Mouse (Mus musculus) kidney, postnatal 4 days (tissue): ENCODE data around the gene Grk6.

Source experiments
- DNase-seq, 2 experiments: peaks; one replicate each; pipeline ENCODE4 v3.0.0; 2021; ENCODE audit warnings: mixed read lengths in 2 of 2

Grk6 gene

DNA sequence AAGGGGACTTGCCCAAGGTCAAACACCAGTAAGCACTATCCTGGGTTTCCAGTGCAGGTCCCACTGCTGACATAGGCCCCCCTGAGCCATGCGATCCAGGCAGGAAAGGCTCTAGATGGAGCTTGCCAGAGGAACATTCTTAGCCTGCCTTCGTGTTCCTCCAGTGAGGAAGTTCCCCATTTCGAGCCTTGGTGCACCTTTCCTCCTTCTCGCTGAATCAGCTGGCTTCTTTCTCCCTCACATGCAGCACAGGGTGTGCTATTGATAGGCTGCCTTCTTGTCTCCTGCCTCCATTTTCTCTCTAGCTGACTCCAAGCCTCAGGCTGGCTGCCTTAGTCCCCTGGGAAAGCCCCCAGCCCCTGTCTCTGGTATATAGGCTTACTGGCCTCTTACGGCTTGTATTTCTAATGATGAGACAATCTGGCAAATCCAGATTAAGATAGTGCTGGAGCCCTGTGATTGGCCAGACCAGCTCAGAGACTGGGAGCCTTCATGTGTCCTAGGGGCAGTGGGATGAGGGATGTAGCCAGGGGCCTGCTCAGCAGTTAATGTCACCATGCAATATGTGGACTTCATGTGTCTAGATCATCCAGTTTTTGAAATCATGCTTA, 21.1 kb downstream of the Grk6 start:
- DNase-seq, result no peak

DNA sequence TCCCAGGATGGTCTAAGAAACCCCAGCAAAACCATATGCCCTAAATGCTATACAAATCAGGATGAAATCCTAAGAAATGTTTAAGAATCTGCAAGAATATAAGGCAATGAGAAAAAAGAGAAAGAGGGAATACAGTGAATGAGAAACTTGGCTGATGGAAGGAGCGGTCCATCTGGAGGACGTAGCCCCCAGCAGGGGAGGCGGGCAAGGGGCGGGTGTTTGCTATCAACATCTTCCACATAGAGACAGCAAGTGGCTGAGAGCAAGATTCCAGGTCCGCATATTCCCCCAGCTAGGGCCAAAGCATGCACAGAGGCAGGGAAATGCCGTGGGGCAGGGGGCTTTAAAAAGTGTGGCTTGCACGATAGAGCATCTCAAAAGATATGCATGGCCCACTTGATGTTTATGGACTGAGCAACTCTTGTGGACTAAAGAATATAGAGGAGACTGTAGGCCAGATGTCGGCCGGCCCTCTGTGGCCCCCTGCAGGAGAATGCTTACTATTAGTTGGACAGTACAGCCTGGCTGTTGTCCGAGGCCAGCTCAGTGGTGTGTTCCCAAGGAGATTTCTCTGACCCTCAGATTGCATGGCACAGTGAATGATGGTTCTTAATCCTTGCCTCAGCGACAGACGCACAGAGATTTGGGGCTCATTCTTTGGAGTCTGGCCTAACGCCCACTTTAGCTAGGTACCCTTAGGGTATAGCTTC, 24.1 kb downstream of the Grk6 start:
- peak; percentile 75 to 82 for DNase-seq

DNA sequence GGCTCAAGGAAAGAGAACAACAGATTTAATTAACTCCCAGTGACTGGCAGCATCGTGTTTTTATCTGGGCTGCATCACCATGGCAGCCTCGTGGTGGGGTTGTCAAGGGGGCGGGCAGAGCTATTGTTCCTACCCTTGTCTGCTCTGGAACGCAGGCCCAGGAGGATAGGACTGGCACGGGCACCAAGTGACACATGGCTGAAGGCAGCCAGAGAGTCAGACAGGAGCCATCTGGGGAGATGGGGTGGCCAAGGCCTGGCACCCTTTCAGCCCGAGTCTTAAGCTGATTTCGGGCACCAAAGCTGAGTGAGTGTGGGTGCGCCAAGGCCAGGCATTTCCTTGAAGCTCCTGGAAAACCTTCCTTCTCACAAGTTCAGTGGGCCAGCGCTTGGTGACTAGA, 25.5 kb downstream of the Grk6 start:
- DNase-seq, result no peak

DNA sequence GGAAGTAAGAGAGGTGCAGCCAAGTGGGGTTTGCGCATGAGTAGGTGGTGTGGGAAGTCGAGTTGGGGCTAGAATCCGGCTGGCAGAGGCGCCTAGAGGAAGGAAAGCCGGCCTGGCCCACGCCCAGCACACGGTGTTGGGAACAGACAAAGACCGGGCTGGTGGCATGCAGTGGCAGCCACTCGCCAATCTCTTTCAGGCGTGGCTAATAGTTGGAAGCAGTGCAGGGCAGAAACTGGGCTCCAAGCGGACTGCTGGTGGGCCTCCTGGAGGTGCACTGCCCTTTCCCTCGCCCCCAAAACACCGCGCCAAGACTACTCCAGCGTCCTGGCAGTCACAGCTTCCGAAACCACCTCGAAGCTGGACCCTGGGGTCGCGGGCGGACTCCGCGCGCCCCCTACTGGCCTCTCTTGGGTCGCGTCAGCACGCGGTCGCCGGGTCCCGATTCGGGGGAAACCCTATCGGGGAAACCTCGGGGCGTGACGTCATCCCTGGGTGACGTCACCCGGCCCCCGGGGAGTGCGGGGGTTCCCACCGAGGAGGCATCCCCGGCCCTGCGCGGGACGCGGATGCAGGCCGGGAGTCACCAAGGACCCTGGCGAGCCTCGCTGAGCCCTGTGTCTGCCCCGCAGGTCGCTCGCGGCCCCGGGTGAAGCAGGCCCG, 26.4 kb downstream of the Grk6 start:
- peak; percentile 90 to 93 for DNase-seq

DNA sequence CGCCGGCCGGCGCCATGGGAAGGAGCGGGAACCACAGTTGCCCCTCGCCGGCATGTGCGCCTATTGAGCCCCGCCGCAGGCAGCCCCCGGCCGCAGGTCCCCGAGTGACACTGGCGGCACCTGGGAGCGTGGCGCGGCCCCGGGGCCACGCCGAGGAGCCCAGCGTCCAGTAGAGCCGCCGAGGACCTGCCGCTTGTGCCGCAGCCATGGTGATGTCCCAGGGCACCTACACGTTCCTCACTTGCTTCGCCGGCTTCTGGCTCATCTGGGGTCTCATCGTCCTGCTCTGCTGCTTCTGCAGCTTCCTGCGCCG, 26.9 kb downstream of the Grk6 start:
- no peak for DNase-seq

DNA sequence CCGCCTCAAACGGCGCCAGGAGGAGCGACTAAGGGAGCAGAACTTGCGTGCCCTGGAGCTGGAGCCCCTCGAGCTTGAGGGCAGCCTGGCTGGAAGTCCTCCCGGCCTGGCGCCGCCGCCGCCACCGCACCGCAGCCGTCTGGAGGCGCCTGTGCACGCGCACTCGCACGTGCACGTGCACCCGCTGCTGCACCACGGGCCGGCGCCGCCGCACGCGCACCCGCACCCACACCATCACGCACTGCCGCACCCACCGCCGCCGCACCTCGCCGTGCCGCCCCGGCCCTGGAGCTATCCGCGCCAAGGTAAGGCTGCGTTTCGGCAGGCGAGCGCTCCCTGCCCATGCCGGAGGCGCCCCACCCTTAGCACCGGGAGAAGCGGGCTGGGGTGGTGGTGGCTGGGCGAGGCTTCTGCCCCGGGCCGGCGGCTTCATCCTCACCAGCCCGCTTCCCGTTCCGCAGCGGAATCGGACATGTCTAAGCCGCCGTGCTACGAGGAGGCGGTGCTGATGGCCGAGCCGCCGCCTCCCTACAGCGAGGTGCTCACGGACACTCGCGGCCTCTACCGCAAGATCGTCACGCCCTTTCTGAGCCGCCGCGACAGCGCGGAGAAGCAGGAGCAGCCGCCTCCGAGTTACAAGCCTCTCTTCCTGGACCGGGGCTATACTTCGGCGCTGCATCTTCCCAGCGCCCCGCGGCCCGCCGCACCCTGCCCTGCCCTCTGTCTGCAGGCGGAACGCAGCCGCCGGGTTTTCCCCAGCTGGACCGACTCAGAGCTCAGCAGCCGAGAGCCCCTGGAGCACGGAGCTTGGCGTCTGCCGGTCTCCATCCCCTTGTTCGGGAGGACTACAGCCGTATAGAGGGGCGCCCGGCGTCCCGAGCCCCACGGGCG, 27.5 kb downstream of the Grk6 start:
- DNase-seq, result peak; percentile 76 to 83

DNA sequence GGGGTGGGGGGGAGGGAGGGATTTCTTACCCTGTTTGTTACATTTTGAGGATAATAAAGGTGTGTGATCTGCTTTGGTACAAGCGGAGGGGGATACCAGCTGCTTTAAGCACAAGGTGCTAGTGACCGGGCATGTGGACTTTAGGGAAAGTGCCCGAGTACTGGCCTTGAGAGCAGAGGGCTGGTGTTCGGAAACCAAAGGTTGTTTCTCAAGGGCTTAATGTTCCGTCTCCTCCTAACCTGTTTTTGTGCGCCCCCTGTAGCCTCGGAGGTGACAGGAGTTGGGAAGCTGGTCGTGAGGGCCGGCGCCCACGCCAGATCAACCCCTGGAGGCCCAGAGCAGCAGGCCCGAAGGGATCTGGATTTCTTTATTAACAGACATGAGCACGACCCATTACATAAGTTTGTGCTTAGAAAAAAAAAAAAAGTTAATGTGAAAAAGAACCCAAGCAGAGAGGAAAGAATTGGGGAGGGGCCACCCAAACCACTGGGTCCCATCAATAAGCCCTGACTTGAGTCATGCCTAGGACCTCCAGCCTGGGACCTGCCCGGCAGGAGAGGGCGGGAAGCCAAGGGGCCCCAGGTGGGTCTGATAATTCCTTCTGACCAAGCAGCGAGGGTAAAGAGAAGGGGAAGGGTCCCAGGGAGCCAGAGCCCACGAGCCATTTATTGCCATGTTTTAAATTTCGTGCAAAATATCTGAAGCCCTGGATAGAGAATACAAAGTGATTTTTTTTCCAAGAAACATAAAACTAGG, 28.4 kb downstream of the Grk6 start:
- DNase-seq, result peak; percentile 59 to 68

DNA sequence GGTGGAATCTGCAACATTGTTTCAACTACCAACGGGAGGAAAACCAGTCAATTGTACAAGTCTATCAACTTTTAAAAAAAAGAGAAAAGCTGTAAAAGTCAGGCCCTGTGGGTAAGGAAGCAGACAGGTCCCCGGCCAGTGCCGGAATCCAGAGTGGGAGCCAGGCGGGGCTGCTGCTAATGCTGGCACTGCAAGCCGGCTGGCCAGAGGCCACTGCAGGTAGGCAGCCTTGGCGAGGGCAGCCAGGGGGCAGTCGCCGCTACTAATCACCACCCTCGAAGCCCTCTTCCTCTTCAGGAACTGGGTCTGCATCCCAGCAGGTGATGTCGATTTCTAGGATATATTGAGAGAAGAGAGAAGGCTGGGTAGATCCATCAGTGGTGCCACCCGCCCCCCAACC, 29.1 kb downstream of the Grk6 start:
- DNase-seq, result no peak

DNA sequence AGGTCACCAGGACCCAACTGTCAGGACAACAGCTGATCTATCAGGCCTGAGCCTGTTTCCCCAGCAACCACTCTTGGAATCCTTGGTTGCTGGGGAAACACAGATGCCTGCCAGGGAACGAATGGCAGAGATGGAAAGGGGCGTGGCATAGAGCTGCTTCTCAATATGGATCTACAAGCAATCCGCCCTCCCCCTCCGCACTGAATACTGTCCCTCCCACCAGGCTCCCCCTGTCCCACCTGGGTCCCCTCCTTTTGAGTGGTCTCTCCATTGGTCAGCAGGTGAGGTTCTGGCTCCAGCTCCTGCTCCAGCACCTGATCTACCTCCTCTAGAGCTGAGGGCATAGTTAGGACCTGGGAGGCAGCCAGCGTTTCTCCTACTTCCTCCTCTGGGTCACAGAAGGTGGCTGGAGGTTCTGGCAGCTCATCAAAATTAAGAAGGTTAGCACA, 29.8 kb downstream of the Grk6 start:
- DNase-seq, result no peak

DNA sequence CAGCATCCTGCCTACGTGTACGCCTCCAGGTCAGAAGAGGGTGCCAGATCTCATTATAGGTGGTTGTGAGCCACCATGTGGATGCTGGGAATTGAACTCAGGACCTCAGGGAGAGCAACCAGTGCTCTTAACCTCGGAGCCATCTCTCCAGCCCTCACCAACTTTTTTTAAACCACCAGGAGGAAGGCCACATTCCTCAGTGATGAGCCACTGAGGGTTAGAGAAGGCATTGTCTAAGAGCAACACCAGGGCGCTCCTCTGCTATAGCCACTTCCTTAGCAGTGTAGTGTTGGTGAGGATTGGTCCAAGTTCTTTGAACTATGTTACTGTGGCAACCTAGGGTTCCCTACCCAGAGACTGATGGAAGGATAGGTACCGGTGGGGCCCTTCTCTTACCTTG, 30.9 kb downstream of the Grk6 start:
- no peak for DNase-seq

DNA sequence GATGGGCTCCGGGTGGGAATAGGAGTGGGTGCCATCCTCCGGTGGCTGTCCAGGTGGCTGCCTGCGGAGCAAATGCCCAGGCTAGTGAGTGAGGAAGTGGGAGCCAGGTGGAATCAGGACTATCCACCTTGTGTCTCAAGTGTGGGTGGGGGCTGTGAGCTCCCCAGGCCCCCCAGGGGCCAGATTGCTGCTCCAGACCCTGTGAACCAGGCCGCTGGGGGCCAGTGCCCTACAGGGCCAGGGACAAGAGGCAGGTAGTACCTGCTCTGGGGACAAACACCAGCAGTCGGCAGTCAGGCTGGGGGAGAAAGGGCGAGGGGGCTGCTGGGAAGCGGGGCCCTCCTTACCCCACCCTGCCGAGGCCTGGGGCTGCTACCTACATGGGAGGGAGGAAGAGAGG, 31.4 kb downstream of the Grk6 start:
- no peak for DNase-seq

DNA sequence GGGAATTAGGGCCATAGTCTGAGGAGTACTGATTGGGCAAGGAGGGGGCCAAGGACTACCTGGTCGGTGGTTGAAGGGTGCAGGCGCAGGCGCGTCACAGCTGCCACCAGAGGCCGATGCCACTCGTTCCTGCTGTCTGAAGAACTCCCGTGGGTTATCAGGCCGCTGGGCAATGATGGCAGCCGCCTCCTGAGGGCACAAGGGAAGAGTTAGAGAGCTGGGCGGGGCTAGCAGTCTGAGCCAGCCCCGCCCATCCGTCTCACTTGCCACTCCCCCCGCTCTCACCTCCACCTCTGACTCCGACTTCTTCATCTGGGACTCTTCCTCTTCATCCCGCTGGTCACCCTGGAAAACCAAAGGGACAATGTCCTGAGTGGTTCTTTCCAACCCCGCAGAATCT, 32.6 kb downstream of the Grk6 start:
- no peak for DNase-seq

DNA sequence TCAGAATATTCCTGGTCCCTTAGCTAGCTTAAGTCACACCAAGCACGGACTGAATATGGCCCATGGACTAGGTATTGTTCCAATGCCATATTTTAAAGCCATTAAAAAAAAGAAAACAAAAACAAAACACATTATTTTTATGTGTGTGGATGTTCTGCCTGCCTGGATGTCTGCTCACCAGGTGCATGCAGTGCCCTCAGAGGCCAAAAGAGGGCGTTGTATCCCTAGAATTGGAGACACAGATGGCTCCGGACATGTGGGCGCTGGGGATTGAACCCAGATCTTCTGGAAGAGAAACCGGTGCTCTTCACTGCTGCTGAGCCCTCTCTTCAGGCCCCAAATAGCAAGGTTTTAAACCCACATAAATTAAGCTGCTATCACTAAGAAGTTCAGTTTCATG, 33.2 kb downstream of the Grk6 start:
- peak; percentile 68 for DNase-seq

DNA sequence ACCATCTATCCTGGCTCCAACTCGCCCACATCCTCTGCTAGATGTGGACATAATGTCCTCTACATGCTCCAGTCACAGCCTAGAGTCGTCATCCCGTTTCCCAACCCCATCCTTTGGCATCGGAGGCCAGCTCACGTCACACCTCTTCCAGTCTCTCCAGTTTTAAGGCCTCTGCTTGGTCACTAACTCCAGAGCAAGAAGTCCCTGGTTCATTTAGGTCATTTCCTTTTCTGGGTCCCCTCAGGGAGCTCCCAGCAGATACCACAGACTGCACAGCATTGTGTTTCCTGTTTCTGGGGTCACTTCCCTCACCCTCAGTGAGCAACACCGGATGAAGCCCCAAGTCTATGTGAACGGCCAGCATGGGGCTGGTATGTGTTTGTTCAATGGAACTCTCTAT, 34.1 kb downstream of the Grk6 start:
- no peak for DNase-seq

DNA sequence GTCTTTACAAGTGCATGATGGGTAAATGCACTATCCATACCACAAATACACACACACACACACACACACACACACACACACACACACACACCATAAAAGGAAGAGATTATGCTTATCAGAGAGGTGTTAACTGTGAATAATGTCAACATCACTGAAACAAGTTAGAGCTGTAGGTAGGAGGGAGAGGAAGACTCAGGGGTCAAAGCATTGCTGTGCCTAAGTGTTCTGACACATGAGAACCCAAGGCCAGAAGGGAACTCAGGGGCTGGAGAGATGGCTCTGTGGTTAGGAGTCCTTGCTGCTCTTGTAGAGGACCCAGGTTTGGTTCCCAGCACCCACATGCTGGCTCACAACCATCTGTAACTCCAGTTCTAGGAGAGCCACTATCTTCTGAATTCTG, 35.1 kb downstream of the Grk6 start:
- DNase-seq, result no peak

DNA sequence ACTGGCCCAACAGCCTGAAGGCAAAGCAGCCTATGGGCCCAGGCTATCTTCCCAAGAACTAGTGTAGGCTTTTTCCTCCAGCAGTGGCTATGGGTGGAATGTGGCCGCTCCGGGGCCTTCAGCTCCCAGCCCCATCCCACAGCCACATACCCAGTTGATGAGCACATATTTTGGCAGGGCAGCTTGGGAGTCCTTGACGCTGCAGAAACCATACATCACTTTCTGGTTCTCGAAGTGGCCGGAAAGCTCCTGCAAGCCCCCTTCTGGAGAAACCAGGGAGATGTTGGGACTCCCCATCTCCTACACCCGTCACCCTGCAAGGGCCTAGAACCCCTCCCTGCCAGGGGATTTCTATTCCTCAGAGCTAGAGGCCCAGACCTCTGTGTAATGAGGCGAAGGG, 37.7 kb downstream of the Grk6 start:
- peak; percentile 52 to 68 for DNase-seq

DNA sequence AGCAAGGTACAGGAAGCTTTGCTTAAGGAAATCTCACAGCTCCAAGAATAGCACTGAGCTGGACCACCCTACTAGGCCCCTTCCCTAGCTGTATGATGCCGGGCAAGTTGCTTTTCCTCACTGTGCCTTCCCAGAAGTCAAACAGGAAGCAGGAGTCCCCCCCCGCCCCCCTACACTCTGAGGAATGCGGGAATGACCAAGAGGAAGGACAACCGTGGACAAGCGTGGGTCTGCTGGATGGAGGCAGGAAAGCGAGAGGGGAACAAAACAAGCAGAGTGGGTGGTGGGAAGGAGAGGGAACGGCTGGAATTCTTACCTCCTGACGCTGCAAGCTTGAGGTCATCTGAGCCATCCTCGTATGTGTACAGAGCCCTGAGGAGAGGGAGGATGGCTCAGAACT, 38.2 kb downstream of the Grk6 start:
- DNase-seq, result peak in 1 of 2 experiments; percentile 31

DNA sequence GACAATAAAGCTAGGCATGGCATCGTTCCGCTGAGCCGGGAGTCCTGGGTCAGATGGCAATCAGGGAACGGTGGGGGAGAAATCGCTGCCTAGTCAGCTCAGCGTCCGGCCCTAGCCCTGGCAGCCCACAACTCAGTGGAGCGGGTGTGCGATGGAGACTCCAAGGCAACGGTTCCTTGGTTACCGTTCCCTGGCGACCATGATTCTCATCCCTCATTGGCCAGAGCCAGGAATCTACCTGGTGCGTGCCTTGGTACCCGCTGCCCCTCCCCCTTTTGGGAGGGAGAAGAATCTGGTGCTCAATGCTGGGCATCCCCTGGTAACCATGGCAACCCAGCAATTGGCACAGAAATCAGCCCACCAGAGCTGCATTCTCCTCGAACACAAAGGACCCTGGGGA, 38.7 kb downstream of the Grk6 start:
- peak; percentile 54 to 57 for DNase-seq

DNA sequence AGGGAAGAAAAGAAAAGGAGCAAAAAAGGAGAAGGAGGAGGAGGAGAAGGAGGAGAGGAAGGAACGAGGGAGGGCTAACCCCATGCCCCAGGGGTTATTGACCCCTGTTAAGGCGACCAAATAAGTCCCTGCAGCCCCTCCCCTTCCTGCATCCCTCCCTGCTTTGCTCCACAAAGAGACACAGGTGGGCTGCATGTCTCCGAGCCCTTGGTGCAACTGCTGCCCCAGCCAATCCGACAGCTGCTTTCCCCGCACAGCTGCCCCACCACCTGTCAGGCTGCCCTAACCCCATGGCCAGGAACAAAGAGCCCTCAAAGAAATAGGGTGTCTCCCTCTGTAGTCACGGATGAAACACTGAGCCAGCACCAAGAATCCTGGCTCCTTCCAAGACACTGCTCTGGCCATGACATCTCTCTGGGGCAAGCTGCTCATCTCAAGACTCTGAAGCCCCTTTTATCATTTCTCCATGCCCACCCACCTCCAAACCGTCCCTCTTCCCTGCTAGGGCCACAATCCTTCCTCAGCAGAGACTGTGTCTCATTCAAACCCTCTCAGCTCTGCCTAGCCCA, 39.7 kb downstream of the Grk6 start:
- no peak for DNase-seq

DNA sequence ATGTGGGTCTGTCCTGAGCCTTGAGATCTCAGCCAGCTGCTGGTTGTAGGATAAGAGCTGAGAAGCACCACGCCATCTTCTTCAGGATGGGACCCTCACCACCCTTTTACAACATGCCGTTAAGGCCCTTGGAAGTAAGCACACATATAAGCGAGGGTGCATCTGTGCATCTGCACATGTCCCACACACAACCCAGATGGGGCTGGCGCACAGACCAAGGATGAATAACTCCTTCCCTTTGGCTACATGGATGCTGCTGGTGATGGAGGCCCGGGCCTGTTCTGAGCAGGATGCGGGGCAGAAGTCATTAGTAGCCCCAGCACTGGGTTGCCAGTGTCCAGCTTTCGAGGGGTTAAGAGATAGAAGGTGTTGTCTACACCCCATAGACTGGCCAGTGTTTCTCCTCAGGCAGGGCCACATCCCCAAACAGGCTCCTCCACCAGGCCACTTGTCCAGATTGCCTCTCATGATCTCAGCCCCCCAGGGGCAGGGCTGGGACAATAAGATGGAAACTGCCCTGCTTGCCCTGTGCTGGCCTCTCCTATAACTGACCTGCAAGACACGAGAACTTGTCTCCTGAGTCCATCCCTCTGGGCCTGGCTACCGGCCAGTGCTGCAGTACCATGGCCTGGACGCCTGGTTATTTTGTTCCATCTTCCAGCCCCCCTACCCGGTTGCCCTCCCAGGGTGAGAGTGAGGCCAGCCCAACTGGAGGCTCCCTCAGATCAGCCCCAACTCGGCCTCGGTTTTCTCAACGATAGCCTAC, 41.3 kb downstream of the Grk6 start:
- DNase-seq, result peak; percentile 52 to 67

DNA sequence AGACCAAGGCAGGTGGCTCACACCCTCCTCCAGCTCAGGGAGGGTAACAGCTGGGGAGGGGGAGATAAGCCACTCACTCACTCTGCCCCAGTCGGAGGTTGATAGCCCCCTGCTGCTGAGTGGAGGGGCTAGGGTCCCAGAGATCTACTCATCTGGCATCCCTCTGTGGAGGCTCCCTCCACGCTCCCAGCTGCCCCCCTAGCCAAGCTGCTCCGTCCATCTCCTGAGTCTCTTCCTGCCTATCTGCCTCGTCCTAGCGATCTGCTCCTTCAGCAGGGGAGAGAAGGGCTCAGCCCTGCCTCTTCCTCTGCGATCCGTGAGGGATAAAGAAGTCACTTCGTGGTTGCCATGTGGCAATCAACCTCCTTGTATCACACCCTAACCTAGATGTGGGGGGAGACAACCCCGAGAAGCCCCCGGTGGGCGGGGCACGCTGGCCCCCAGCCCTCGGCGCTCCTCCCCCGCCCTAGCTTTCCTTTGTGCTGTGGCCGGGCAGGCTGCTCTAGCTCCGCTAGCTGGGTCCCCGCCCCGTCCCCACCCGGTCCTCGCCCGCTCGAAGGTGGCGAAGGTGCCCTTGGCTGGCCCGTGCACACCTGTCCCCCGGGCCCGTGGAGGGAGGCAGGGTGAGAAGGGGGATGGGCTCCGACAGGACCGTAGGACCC, 42.2 kb downstream of the Grk6 start:
- DNase-seq, result peak; percentile 69 to 77
